Mouse (Mus musculus): ENCODE data around the gene Ccl27a. TPM values are rescaled to one million over a fixed set of nuclear protein-coding genes. Genes with fewer than 3 reads are reported as not detected.
A peak's percentile ranks its signal among the peaks of the same experiment; 100 is the strongest.

The Ccl27a gene
- polyA plus RNA-seq, 1 experiment = 28.8 TPM

GRCm38 (mm10) chr4:41757321-41757720 lies 16.7 kb downstream of the Ccl27a start:
- TF ChIP-seq CTCF (IDR thresholded peaks at IDR 0.05; ENCODE audit: control insufficient read depth, insufficient read depth, low read length) = no peak
- no peak for TF ChIP-seq POLR2A (IDR thresholded peaks at IDR 0.05; ENCODE audit: borderline replicate concordance, control insufficient read depth, low read depth, low read length)
- H3K27ac ChIP-seq (ENCODE audit: control insufficient read depth, insufficient read depth, low read depth, low read length, poor library complexity) = no peak overlapping the region
- WGBS = 89% methylated on average over 13 of the region's 13 CpGs
- no peak overlapping the region for H3K4me3 ChIP-seq (replicated peaks; ENCODE audit: control insufficient read depth, low read depth, low read length)
- H3K4me1 ChIP-seq (ENCODE audit: control insufficient read depth, insufficient read depth, low read length) = peaks cover 3% of the 10 kb centered on the region

GRCm38 (mm10) chr4:41756440-41756839 lies 17.6 kb downstream of the Ccl27a start:
- no peak for TF ChIP-seq POLR2A (IDR thresholded peaks at IDR 0.05; ENCODE audit: borderline replicate concordance, control insufficient read depth, low read depth, low read length)
- TF ChIP-seq CTCF (IDR thresholded peaks at IDR 0.05; ENCODE audit: control insufficient read depth, insufficient read depth, low read length) = no peak
- H3K4me3 ChIP-seq (replicated peaks; ENCODE audit: control insufficient read depth, low read depth, low read length) = peak overlapping the region; percentile 78
- WGBS = 46% methylated on average over 8 of the region's 8 CpGs
- H3K4me1 ChIP-seq (ENCODE audit: control insufficient read depth, insufficient read depth, low read length) = peaks cover 3% of the 10 kb centered on the region
- no peak overlapping the region for H3K27ac ChIP-seq (ENCODE audit: control insufficient read depth, insufficient read depth, low read depth, low read length, poor library complexity)

DNA sequence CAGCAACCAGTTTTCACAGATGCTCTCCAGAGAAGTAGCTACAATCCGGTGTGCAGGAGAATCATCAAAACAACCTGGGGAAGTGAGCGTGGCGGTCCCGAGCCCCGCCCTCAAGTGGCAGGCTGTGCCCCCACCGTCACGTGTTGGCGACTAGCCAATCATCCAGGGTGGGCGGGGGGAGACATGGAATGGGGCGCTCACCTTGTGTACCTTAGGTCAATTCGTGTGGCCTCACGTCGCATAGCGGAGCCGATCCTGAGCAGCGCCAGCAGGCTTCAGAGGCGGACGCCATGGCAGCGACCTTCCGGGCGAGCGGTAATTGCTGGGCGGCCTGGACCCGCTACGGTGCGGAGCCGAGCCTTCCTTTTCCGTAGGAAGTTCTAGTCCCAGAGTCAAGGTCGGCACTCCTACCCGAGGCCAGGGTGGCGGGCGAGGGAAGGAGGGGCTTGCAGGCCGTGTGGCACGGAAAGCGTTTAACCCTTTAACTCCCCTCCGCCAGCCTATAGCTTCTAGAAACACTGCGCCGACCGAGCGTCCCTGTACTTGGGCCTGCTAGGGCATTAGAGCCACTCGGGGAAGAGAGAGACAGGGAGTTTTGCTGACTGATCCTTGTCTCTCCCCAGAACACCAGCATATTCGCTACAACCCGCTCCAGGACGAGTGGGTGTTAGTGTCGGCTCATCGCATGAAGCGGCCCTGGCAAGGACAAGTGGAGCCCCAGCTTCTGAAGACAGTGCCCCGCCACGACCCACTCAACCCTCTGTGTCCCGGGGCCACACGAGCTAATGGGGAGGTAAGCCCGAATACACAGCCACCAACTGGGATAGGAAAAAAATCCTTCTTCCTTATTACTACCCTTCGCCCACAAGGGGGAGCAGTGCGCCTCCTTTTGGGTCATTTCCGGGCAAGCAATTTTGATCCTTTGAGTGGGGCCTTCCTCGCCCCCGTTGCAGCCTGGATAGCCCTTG lies 18.4 kb downstream of the Ccl27a start, which contains the start of gene Sigmar1:
Gene Sigmar1, minus strand, starts transcription at position 820 of the 968 bp plus-strand sequence.
- Histone ChIP-seq H3K27ac (ENCODE audit: control insufficient read depth, insufficient read depth, low read depth, low read length, poor library complexity) (peak within 1 kb of the TSS; percentile 62), H3K4me1 (ENCODE audit: control insufficient read depth, insufficient read depth, low read length) (peaks cover 1% of the 10 kb centered on the region; the same call in 1 of the 2 replicates), H3K4me3 (replicated peaks; ENCODE audit: control insufficient read depth, low read depth, low read length) (peak within 1 kb of the TSS; percentile 78)
- TF ChIP-seq CTCF (IDR thresholded peaks at IDR 0.05; ENCODE audit: control insufficient read depth, insufficient read depth, low read length) (peak; percentile 79), POLR2A (IDR thresholded peaks at IDR 0.05; ENCODE audit: borderline replicate concordance, control insufficient read depth, low read depth, low read length) (peak; percentile 80; the same call in 1 of the 2 replicates)
- under 1% methylated on average over 57 of the region's 57 CpGs for WGBS

- Histone ChIP-seq H3K27ac (ENCODE audit: control insufficient read depth, insufficient read depth, low read depth, low read length, poor library complexity) (peak within 1 kb of the TSS; percentile 62), H3K4me1 (ENCODE audit: control insufficient read depth, insufficient read depth, low read length) (peaks cover 1% of the 10 kb centered on the region; the same call in 1 of the 2 replicates), H3K4me3 (replicated peaks; ENCODE audit: control insufficient read depth, low read depth, low read length) (peak within 1 kb of the TSS; percentile 78)
- 12% methylated on average over 14 of the region's 14 CpGs for WGBS
- TF ChIP-seq POLR2A (IDR thresholded peaks at IDR 0.05; ENCODE audit: borderline replicate concordance, control insufficient read depth, low read depth, low read length) (no peak), CTCF (IDR thresholded peaks at IDR 0.05; ENCODE audit: control insufficient read depth, insufficient read depth, low read length) (no peak)
These were observed 19.2 kb downstream of the Ccl27a start, which contains the start of gene Galt for GRCm38 (mm10) chr4:41754797-41755337. Galt (plus strand) TSS chr4:41755228.

GRCm38 (mm10) chr4:41745021-41745420 lies 29.0 kb downstream of the Ccl27a start:
- Histone ChIP-seq H3K27ac (ENCODE audit: control insufficient read depth, insufficient read depth, low read depth, low read length, poor library complexity) (no peak overlapping the region), H3K4me3 (replicated peaks; ENCODE audit: control insufficient read depth, low read depth, low read length) (no peak overlapping the region), H3K4me1 (ENCODE audit: control insufficient read depth, insufficient read depth, low read length) (no peaks in the 10 kb centered on the region; the same call in 1 of the 2 replicates)
- TF ChIP-seq CTCF (IDR thresholded peaks at IDR 0.05; ENCODE audit: control insufficient read depth, insufficient read depth, low read length) (no peak), POLR2A (IDR thresholded peaks at IDR 0.05; ENCODE audit: borderline replicate concordance, control insufficient read depth, low read depth, low read length) (no peak)
- 78% methylated on average over 1 of the region's 1 CpGs for whole genome bisulfite sequencing

DNA sequence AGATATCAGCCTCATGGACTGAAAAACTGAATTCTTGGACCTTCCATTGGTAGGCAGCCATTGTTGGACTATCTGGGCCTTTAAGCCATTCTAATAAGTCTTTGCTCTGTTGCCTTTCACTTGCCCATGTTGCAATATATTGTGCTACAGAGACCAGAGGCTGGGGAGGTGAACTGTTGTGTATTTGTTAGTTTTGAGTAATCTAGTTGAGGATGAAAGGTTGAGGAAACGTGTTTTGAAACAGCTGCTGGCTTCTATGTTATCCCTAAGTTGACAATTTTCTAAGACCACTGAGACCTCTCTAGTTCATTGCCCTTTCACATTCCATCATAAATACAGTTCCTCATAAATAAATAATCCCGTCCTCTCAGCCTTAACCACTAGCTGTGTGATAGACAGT lies 29.9 kb downstream of the Ccl27a start:
- H3K4me3 ChIP-seq (replicated peaks; ENCODE audit: control insufficient read depth, low read depth, low read length) = no peak overlapping the region
- H3K27ac ChIP-seq (ENCODE audit: control insufficient read depth, insufficient read depth, low read depth, low read length, poor library complexity) = no peak overlapping the region
- WGBS = 76% methylated on average over 2 of the region's 2 CpGs
- no peaks in the 10 kb centered on the region; the same call in 1 of the 2 replicates for H3K4me1 ChIP-seq (ENCODE audit: control insufficient read depth, insufficient read depth, low read length)
- TF ChIP-seq CTCF (IDR thresholded peaks at IDR 0.05; ENCODE audit: control insufficient read depth, insufficient read depth, low read length) (no peak), POLR2A (IDR thresholded peaks at IDR 0.05; ENCODE audit: borderline replicate concordance, control insufficient read depth, low read depth, low read length) (no peak)

GRCm38 (mm10) chr4:41741158-41741560 lies 32.9 kb downstream of the Ccl27a start:
- H3K4me1 ChIP-seq (ENCODE audit: control insufficient read depth, insufficient read depth, low read length) = no peaks in the 10 kb centered on the region; the same call in 1 of the 2 replicates
- peak; percentile 85; the same call in 1 of the 2 replicates for TF ChIP-seq POLR2A (IDR thresholded peaks at IDR 0.05; ENCODE audit: borderline replicate concordance, control insufficient read depth, low read depth, low read length)
- no peak for TF ChIP-seq CTCF (IDR thresholded peaks at IDR 0.05; ENCODE audit: control insufficient read depth, insufficient read depth, low read length)
- peak overlapping the region; percentile 82 for H3K4me3 ChIP-seq (replicated peaks; ENCODE audit: control insufficient read depth, low read depth, low read length)
- peak overlapping the region; percentile 89 for H3K27ac ChIP-seq (ENCODE audit: control insufficient read depth, insufficient read depth, low read depth, low read length, poor library complexity)
- WGBS = under 1% methylated on average over 27 of the region's 27 CpGs
